Mouse (Mus musculus): ENCODE measurements around the gene Sept10. TPM values are rescaled to one million over a fixed set of nuclear protein-coding genes. Genes with fewer than 3 reads are reported as not detected.

Sept10 gene
- polyA plus RNA-seq, 1 experiment = 37.1 TPM

DNA sequence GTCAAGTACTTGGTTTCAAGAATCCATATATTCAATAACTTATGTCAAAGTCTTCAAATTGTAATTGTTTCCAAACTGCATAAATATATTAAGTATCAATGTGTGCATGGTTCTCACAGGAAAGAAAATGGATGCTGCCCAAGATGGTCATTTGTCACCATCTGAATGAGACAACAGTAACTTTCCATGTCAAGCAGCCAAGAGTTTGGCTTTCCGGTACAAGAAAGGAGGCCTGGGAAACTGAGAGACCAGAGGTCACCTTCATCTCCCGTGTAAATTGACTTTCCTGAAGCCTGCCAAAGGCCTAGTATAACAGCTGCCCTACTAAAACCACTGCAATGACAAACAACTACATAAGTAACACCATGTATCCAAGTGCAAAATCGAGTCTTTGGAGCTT lies 39.3 kb downstream of the Sept10 start:
- Histone ChIP-seq H3K27ac (replicated peaks; ENCODE audit: low read depth, low read length) (no peak overlapping the region), H3K4me1 (ENCODE audit: control insufficient read depth, insufficient read depth, insufficient read length, low read length) (no peaks in the 10 kb centered on the region), H3K4me3 (ENCODE audit: insufficient read depth, low read depth, low read length) (no peak overlapping the region)

DNA sequence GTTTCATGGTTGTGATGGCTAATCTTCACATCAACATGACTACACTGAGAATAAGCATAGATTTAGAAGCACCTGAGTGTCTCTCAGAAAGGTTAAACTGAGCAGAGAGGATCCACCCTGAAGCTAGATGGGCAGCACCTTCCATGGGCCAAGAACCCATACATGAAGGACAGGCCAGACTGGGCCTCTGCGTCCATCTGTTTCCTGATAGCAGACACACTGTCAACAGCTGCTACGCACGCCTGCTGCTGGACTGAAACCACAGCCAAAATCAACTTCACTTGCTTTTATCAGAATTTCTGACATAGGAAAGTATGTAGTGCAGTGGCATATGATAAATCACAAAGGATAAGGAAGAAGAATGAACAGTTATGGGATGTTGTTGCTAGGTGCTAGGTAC lies 42.0 kb downstream of the Sept10 start:
- Histone ChIP-seq H3K27ac (replicated peaks; ENCODE audit: low read depth, low read length) (no peak overlapping the region), H3K4me3 (ENCODE audit: insufficient read depth, low read depth, low read length) (no peak overlapping the region), H3K4me1 (ENCODE audit: control insufficient read depth, insufficient read depth, insufficient read length, low read length) (no peaks in the 10 kb centered on the region)

- Histone ChIP-seq H3K27ac (replicated peaks; ENCODE audit: low read depth, low read length) (no peak overlapping the region), H3K4me3 (ENCODE audit: insufficient read depth, low read depth, low read length) (no peak overlapping the region), H3K4me1 (ENCODE audit: control insufficient read depth, insufficient read depth, insufficient read length, low read length) (no peaks in the 10 kb centered on the region)
These were observed 49.1 kb downstream of the Sept10 start for GRCm38 (mm10) chr10:59172539-59172938.

- Histone ChIP-seq H3K4me3 (ENCODE audit: insufficient read depth, low read depth, low read length) (no peak overlapping the region), H3K4me1 (ENCODE audit: control insufficient read depth, insufficient read depth, insufficient read length, low read length) (no peaks in the 10 kb centered on the region), H3K27ac (replicated peaks; ENCODE audit: low read depth, low read length) (no peak overlapping the region)
These were observed 50.6 kb downstream of the Sept10 start for GRCm38 (mm10) chr10:59171042-59171441.

DNA sequence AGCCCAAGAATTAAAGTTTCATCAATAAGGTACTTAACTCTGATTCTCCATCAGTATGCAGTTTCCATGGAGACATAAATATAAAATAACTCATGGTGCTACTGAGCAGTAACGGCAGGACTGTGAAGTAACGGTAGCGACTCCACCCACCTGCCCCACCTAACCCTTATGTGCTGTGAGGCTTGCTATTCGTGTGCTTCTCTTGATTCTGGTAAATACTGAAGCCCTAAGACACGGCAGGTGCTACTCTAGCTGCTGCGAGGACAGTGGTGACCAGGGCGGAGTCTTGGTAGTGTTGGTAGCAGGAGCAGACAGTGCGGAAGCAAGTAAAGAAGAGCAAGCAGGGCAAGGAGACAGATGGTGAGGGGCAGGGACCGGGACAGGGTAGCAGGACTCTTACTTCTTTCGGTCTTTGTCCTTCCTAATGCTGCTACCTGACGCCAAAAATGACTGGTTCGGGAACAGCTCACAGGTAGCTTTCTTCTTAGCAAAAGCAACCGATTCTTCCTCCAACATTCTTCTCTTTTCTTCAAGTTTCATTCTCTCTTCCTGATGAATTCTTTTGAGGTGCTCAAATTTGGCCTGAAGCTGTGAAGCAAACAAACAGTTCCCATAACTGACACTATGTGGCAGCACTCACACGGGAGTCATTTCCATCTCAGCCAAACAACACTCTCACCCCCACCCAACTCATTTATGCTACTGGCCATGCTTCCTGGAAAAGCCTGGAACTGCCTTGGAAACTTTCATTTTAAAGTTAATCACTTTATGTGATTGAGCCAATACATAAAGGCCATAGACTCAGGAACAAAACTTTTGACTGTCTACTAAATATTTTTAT lies 55.3 kb downstream of the Sept10 start:
- H3K4me3 ChIP-seq (ENCODE audit: insufficient read depth, low read depth, low read length) = no peak overlapping the region
- H3K4me1 ChIP-seq (ENCODE audit: control insufficient read depth, insufficient read depth, insufficient read length, low read length) = no peaks in the 10 kb centered on the region
- no peak overlapping the region for H3K27ac ChIP-seq (replicated peaks; ENCODE audit: low read depth, low read length)

DNA sequence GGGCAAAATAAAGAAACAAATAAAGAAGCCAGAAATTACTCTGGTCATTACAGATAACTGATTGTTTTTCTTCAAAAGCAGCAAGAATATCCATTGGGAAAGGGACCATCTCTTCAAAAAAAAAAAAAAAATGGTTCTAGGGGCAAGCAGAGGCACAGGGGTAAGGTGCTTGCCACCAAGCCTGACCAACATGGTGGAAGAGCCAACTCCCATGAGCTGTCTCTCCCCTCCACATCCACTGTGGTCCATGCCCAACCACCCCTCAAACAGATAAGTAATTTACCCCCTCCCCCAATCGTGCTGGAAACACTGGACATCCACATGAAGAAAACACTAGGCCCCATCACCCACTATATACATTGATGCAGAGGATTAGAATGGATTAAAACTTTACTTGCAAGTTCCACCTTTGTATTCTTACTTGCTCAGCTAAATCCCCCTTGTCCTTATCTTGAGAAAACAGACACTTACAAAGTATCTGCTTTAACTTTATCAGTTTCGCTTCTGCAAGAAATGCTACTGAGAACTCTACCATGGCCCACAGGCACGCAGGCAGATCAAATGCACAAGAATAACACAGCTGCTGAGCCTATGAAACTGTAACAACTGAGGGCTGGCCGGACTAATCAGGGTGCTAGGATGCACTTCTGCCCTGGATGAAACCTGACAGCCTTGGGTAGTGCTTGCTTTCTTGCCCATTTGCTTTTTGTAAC lies 59.3 kb downstream of the Sept10 start:
- Histone ChIP-seq H3K27ac (replicated peaks; ENCODE audit: low read depth, low read length) (no peak overlapping the region), H3K4me1 (ENCODE audit: control insufficient read depth, insufficient read depth, insufficient read length, low read length) (no peaks in the 10 kb centered on the region), H3K4me3 (ENCODE audit: insufficient read depth, low read depth, low read length) (no peak overlapping the region)

- no peaks in the 10 kb centered on the region for H3K4me1 ChIP-seq (ENCODE audit: control insufficient read depth, insufficient read depth, insufficient read length, low read length)
- H3K27ac ChIP-seq (replicated peaks; ENCODE audit: low read depth, low read length) = no peak overlapping the region
- H3K4me3 ChIP-seq (ENCODE audit: insufficient read depth, low read depth, low read length) = no peak overlapping the region
These were observed 63.0 kb downstream of the Sept10 start for GRCm38 (mm10) chr10:59158627-59159026.

DNA sequence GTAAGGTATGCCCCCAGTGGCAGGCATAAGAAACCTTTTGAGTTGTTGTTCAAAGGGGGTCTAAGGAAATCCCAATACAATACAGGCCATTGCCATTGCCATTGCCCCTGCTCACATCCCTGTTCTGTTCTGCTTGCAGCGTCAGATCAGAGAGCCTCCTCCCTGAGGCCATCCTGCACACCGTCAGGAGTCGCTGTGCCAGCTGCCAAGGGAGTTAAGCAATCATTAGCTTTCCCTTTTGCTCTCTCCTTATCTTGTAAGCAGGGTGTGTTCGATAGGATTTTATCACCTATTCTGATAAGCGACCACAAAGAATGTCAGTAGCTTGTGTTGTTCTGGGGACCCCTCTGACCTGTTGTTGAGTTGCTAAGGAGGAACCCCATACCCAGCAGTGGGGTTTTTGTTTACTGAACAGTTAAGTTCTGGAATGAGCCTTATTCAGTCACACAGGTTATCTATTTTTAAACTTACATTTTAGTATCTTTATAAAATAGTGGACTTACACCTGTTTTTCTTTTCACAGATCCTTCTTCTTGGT lies 69.0 kb downstream of the Sept10 start:
- H3K4me1 ChIP-seq (ENCODE audit: control insufficient read depth, insufficient read depth, insufficient read length, low read length) = no peaks in the 10 kb centered on the region
- no peak overlapping the region for H3K27ac ChIP-seq (replicated peaks; ENCODE audit: low read depth, low read length)
- H3K4me3 ChIP-seq (ENCODE audit: insufficient read depth, low read depth, low read length) = no peak overlapping the region

- H3K4me3 ChIP-seq (ENCODE audit: insufficient read depth, low read depth, low read length) = no peak overlapping the region
- no peaks in the 10 kb centered on the region for H3K4me1 ChIP-seq (ENCODE audit: control insufficient read depth, insufficient read depth, insufficient read length, low read length)
- H3K27ac ChIP-seq (replicated peaks; ENCODE audit: low read depth, low read length) = no peak overlapping the region
These were observed 70.5 kb downstream of the Sept10 start for GRCm38 (mm10) chr10:59150938-59151657.

DNA sequence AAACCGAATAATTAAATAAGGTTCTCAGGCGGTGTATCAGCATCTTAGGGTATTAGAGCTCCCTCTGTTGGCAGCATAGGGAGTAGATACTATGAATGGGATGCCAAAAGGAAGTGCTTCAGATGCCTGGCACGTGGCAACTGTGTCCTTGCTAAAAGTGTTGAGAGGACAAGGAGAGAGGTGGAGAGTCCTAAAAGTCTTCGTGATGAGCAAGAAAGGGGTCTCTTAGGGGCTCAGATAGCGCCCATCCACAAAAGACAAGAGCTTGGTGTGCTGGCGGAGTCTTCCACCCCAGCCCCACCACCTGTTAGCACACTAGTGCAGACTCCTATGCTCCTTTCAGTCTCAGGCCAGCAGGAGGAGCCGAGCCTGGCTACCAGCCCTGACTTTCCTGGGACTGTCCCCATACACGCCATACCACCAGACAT lies 71.7 kb downstream of the Sept10 start:
- Histone ChIP-seq H3K4me3 (ENCODE audit: insufficient read depth, low read depth, low read length) (no peak overlapping the region), H3K27ac (replicated peaks; ENCODE audit: low read depth, low read length) (no peak overlapping the region), H3K4me1 (ENCODE audit: control insufficient read depth, insufficient read depth, insufficient read length, low read length) (no peaks in the 10 kb centered on the region)

DNA sequence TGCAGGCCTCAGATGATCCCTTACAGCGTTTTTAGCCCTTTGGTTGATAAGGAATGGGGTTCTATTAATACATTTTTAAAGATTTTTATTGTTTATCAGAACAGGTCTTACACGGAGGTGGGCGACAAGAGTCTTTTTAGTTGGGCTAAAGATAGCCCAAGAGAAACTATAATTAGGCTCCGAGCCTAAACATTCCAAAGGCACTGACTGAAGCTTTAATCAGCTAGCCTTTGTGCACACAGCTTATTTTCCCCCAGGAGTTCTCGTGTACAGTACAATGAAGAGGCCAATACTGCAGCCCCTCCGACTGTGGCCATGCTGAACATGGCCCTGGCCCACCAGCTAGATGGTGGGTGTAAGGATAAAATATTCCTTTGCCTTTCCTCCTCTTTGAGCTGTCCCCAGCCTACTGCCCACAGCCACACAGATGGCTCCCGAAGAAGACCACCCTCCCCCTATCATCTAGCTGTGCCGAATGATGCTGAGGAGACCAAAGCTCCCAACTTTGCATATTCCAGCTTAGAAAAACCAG lies 88.1 kb downstream of the Sept10 start:
- Histone ChIP-seq H3K27ac (replicated peaks; ENCODE audit: low read depth, low read length) (no peak overlapping the region), H3K4me1 (ENCODE audit: control insufficient read depth, insufficient read depth, insufficient read length, low read length) (no peaks in the 10 kb centered on the region), H3K4me3 (ENCODE audit: insufficient read depth, low read depth, low read length) (no peak overlapping the region)

- Histone ChIP-seq H3K4me3 (ENCODE audit: insufficient read depth, low read depth, low read length) (no peak overlapping the region), H3K27ac (replicated peaks; ENCODE audit: low read depth, low read length) (no peak overlapping the region), H3K4me1 (ENCODE audit: control insufficient read depth, insufficient read depth, insufficient read length, low read length) (no peaks in the 10 kb centered on the region)
These were observed 89.6 kb downstream of the Sept10 start for GRCm38 (mm10) chr10:59131926-59132628.

DNA sequence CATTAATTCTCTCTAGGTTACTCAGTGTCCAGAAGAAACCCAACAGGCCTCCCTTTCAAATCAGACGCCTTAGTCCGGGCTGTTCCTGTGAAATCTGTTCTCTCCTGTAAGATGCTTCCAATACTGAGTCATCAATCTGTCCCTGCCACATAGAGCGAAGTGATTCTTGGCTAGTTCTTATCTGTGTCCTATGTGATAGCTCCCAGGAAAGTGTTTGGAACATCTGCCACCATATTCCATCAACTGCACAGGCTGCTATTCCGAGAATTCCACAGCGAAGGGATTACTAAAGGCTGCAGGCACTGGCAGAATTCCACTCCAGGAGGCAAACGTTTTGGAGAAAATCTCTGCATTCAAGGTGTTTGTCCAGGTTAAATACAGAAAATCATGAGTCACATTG lies 94.0 kb downstream of the Sept10 start:
- no peak overlapping the region for H3K4me3 ChIP-seq (ENCODE audit: insufficient read depth, low read depth, low read length)
- H3K4me1 ChIP-seq (ENCODE audit: control insufficient read depth, insufficient read depth, insufficient read length, low read length) = no peaks in the 10 kb centered on the region
- no peak overlapping the region for H3K27ac ChIP-seq (replicated peaks; ENCODE audit: low read depth, low read length)

GRCm38 (mm10) chr10:59125497-59125896 lies 96.2 kb downstream of the Sept10 start:
- Histone ChIP-seq H3K27ac (replicated peaks; ENCODE audit: low read depth, low read length) (no peak overlapping the region), H3K4me1 (ENCODE audit: control insufficient read depth, insufficient read depth, insufficient read length, low read length) (no peaks in the 10 kb centered on the region), H3K4me3 (ENCODE audit: insufficient read depth, low read depth, low read length) (no peak overlapping the region)

Data from brown adipose tissue, adult 24 weeks (tissue).